27 mouse cellular contexts compared by ENCODE assay signal in genomic region chr10:9157299-9158215, GRCm38 (mm10).
DNase-seq lines count a peak whose midpoint lies in the region; ATAC-seq lines count a peak whose summit lies in the region.
"Had no signal": no experiment of that assay in that cellular context is flagged by ENCODE, and none has a peak within 500 bp of the region (broad histone marks: within the 10 kb centered on the region; RNA-seq: fewer than 3 reads in every experiment).

No protein-coding gene starts in this region.

- no peaks in the 10 kb centered on the region for H3K36me3 ChIP-seq in forebrain, embryonic 10.5 days (replicated peaks)
- no peaks in the 10 kb centered on the region for H3K36me3 ChIP-seq in forebrain, embryonic 12.5 days (replicated peaks)
- H3K36me3 ChIP-seq in midbrain, embryonic 11.5 days (ENCODE audit: control insufficient read depth, insufficient read depth, low read length) = no peaks in the 10 kb centered on the region
- H3K36me3 ChIP-seq in midbrain, embryonic 15.5 days (replicated peaks) = no peaks in the 10 kb centered on the region
- no peaks in the 10 kb centered on the region for H3K36me3 ChIP-seq in intestine, embryonic 15.5 days
- H3K36me3 ChIP-seq: heart, embryonic 13.5 days; hindbrain, embryonic 10.5 days; limb, embryonic 10.5 days; limb, embryonic 15.5 days; liver, embryonic 13.5 days; stomach, embryonic 15.5 days had no signal

- H3K4me3 ChIP-seq in forebrain, embryonic 10.5 days = no peak overlapping the region
- H3K4me3 ChIP-seq in forebrain, embryonic 12.5 days (replicated peaks) = no peak overlapping the region
- H3K4me3 ChIP-seq in midbrain, embryonic 11.5 days (ENCODE audit: low read depth, low read length) = no peak overlapping the region
- no peak overlapping the region for H3K4me3 ChIP-seq in midbrain, embryonic 15.5 days
- H3K4me3 ChIP-seq in intestine, embryonic 15.5 days (replicated peaks) = no peak overlapping the region
- H3K4me3 ChIP-seq: heart, embryonic 13.5 days; hindbrain, embryonic 10.5 days; limb, embryonic 10.5 days; limb, embryonic 15.5 days; liver, embryonic 13.5 days; stomach, embryonic 15.5 days had no signal

- H3K27ac ChIP-seq in forebrain, embryonic 10.5 days = 0 out of 2 replicates have a peak overlapping the region, but pooled peaks have one; percentile 40
- H3K27ac ChIP-seq in forebrain, embryonic 12.5 days = no peak overlapping the region
- no peak overlapping the region for H3K27ac ChIP-seq in midbrain, embryonic 11.5 days (ENCODE audit: low read depth, low read length)
- no peak overlapping the region for H3K27ac ChIP-seq in midbrain, embryonic 15.5 days
- H3K27ac ChIP-seq in intestine, embryonic 15.5 days = no peak overlapping the region
- H3K27ac ChIP-seq: heart, embryonic 13.5 days; hindbrain, embryonic 10.5 days; limb, embryonic 10.5 days; limb, embryonic 15.5 days; liver, embryonic 13.5 days; stomach, embryonic 15.5 days had no signal

- DNase-seq in forebrain, embryonic 10.5 days (ENCODE audit: extremely low spot score, low spot score) = no peak
- DNase-seq in midbrain, embryonic 11.5 days (ENCODE audit: low spot score, missing footprints) = peak; percentile 89
- peak; percentile 7 for DNase-seq in embryo, embryonic 9.5 days (ENCODE audit: extremely low spot score)
- peak; percentile 17 for DNase-seq in retina, embryonic 14.5 days (ENCODE audit: low spot score)
- no peak for DNase-seq in layer of hippocampus, adult 9-11 months
- DNase-seq: adrenal gland, adult 2 months; cerebellum, adult 8-10 months; cerebellum, postnatal 25 days; heart, postnatal 14 days; kidney, postnatal 14 days; liver, embryonic 13.5 days; lung, adult 18-20 months; lung, postnatal 10 days; right cerebral cortex, postnatal 25 days had no signal

- no peaks in the 10 kb centered on the region for H3K9me3 ChIP-seq in forebrain, embryonic 10.5 days
- H3K9me3 ChIP-seq in forebrain, embryonic 12.5 days = no peaks in the 10 kb centered on the region
- H3K9me3 ChIP-seq in midbrain, embryonic 11.5 days (ENCODE audit: control insufficient read depth, low read length) = no peaks in the 10 kb centered on the region
- no peaks in the 10 kb centered on the region for H3K9me3 ChIP-seq in midbrain, embryonic 15.5 days
- H3K9me3 ChIP-seq in intestine, embryonic 15.5 days = no peaks in the 10 kb centered on the region
- H3K9me3 ChIP-seq: heart, embryonic 13.5 days; hindbrain, embryonic 10.5 days; limb, embryonic 10.5 days; limb, embryonic 15.5 days; liver, embryonic 13.5 days; stomach, embryonic 15.5 days had no signal

- peaks cover 19% of the 10 kb centered on the region for H3K4me1 ChIP-seq in forebrain, embryonic 10.5 days
- peaks cover 12% of the 10 kb centered on the region for H3K4me1 ChIP-seq in forebrain, embryonic 12.5 days
- H3K4me1 ChIP-seq in midbrain, embryonic 11.5 days (ENCODE audit: control insufficient read depth, insufficient read depth, low read length) = peaks cover 4% of the 10 kb centered on the region; the same call in 1 of the 2 replicates
- no peaks in the 10 kb centered on the region for H3K4me1 ChIP-seq in midbrain, embryonic 15.5 days
- no peaks in the 10 kb centered on the region for H3K4me1 ChIP-seq in intestine, embryonic 15.5 days (replicated peaks)
- H3K4me1 ChIP-seq: heart, embryonic 13.5 days; limb, embryonic 10.5 days; limb, embryonic 15.5 days; liver, embryonic 13.5 days; stomach, embryonic 15.5 days had no signal

- WGBS in forebrain, embryonic 10.5 days = 37% methylated on average over 10 of the region's 10 CpGs
- WGBS in forebrain, embryonic 12.5 days = 26% methylated on average over 10 of the region's 10 CpGs
- 18% methylated on average over 10 of the region's 10 CpGs for WGBS in midbrain, embryonic 11.5 days
- 18% methylated on average over 10 of the region's 10 CpGs for WGBS in midbrain, embryonic 15.5 days
- 75% methylated on average over 10 of the region's 10 CpGs for WGBS in intestine, embryonic 15.5 days

- peaks cover 12% of the 10 kb centered on the region for H3K27me3 ChIP-seq in forebrain, embryonic 10.5 days (ENCODE audit: poor library complexity, severe bottlenecking)
- no peaks in the 10 kb centered on the region; the same call in 1 of the 2 replicates for H3K27me3 ChIP-seq in forebrain, embryonic 12.5 days
- peaks cover 43% of the 10 kb centered on the region for H3K27me3 ChIP-seq in midbrain, embryonic 11.5 days (ENCODE audit: control insufficient read depth, insufficient read depth, low read length)
- H3K27me3 ChIP-seq in midbrain, embryonic 15.5 days (replicated peaks) = 0 out of 2 replicates have a peak, but pooled peaks cover 4% of the 10 kb centered on the region
- H3K27me3 ChIP-seq in intestine, embryonic 15.5 days (replicated peaks) = no peaks in the 10 kb centered on the region
- H3K27me3 ChIP-seq: CH12.LX; heart, embryonic 13.5 days; limb, embryonic 15.5 days; liver, embryonic 13.5 days; stomach, embryonic 15.5 days had no signal

- H3K4me2 ChIP-seq in forebrain, embryonic 12.5 days = no peak overlapping the region
- H3K4me2 ChIP-seq in midbrain, embryonic 11.5 days = no peak overlapping the region
- H3K4me2 ChIP-seq in midbrain, embryonic 15.5 days = no peak overlapping the region
- H3K4me2 ChIP-seq in intestine, embryonic 15.5 days (replicated peaks) = no peak overlapping the region
- H3K4me2 ChIP-seq: heart, embryonic 13.5 days; limb, embryonic 15.5 days; liver, embryonic 13.5 days; stomach, embryonic 15.5 days had no signal

- ATAC-seq in forebrain, embryonic 12.5 days (ENCODE audit: low FRiP score) = no peak
- peak; percentile 71 for ATAC-seq in midbrain, embryonic 11.5 days (ENCODE audit: low FRiP score)
- ATAC-seq in midbrain, embryonic 15.5 days (replicated peaks) = no peak
- no peak for ATAC-seq in intestine, embryonic 15.5 days
- ATAC-seq: activated CD4-positive, CD25-positive, alpha-beta regulatory T cell, adult 4 months; forebrain, embryonic 16.5 days; hindbrain, embryonic 16.5 days; intestine, postnatal 0 days had no signal

- H3K9ac ChIP-seq in forebrain, embryonic 12.5 days = no peak overlapping the region
- H3K9ac ChIP-seq in midbrain, embryonic 11.5 days (ENCODE audit: low read length) = no peak overlapping the region
- no peak overlapping the region for H3K9ac ChIP-seq in midbrain, embryonic 15.5 days
- no peak overlapping the region for H3K9ac ChIP-seq in intestine, embryonic 15.5 days
- H3K9ac ChIP-seq: heart, embryonic 13.5 days; limb, embryonic 15.5 days; liver, embryonic 13.5 days; stomach, embryonic 15.5 days had no signal

Comparison
In these comparisons a context has a peak if more than half of its experiments do, and no peak if none do; other contexts are left out.
1. DNase-seq: peak in midbrain, embryonic 11.5 days (single experiment), embryo, embryonic 9.5 days (single experiment) and retina, embryonic 14.5 days (single experiment); none in forebrain, embryonic 10.5 days (single experiment) and layer of hippocampus, adult 9-11 months (single experiment).